Mouse (Mus musculus): ENCODE results near the gene Fbxl19.
"Not testable (repeated sequence)": the region's sequence is repeated elsewhere in the genome, so short reads cannot be mapped to it uniquely, and the experiment has no call there.

GRCm38 (mm10) chr7:127732066-127732465, 12.3 kb upstream of the Fbxl19 start, which contains the start of gene Ctf2:
- TF ChIP-seq CTCF (IDR thresholded peaks at IDR 0.05; ENCODE audit: low read depth); EP300 (optimal IDR thresholded peaks at IDR 0.05): not testable (repeated sequence)
